Mouse (Mus musculus): ENCODE data around the gene Gm5148.

DNA sequence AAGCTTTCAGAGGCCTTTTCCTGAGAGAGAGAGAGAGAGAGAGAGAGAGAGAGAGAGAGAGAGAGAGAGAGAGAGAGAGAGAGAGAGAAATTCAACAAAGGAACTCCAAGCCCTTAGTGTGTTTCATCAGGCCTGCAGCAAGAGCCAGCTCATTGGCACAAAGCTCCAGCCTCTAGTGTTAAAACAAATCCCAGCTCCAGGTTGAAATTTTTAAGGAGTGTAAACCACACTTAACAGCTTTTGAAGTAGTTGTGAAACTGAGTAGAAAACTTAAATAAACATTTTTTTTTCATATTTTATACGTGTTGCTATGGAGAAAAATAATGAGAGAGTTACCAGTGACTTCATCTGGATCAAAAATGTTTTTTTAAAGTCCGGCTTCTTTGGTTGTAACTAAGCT is 7.3 kb downstream of the Gm5148 start:
- TF ChIP-seq CTCF (IDR thresholded peaks at IDR 0.05; ENCODE audit: insufficient read depth, low read length) = no peak
- no peak for TF ChIP-seq POLR2A (IDR thresholded peaks at IDR 0.05; ENCODE audit: borderline replicate concordance, extremely low read depth, low read depth, low read length)

All from lung, adult 2 months (tissue).